Mouse (Mus musculus): ENCODE measurements around the gene Gabbr1.

GRCm38 (mm10) chr17:37088399-37088798 is 42.6 kb downstream of the Gabbr1 start, which contains the start of gene Olfr90:
- TF ChIP-seq CTCF (IDR thresholded peaks at IDR 0.05; ENCODE audit: low read depth, low read length), result no peak
- no peak for TF ChIP-seq POLR2A (IDR thresholded peaks at IDR 0.05; ENCODE audit: borderline replicate concordance, low read depth, low read length)
